Mouse (Mus musculus) erythroblast, embryonic 14.5 days (primary cell): Measurements from ENCODE around the gene Map3k9. TPM values are rescaled to one million over a fixed set of nuclear protein-coding genes. Genes with fewer than 3 reads are reported as not detected.

ENCODE experiments used
- H3K27me3 ChIP-seq: 2 replicates; pipeline ENCODE4 v1.6.1; 2012; ENCODE audit warnings: inconsistent platforms; ENCODE audit not compliant: control insufficient read depth
- H3K36me3 ChIP-seq: 2 replicates; pipeline ENCODE4 v1.6.1; 2012; ENCODE audit warnings: mild to moderate bottlenecking, inconsistent platforms; ENCODE audit not compliant: control insufficient read depth
- H3K4me1 ChIP-seq: 2 replicates; pipeline ENCODE4 v1.6.1; 2012; ENCODE audit warnings: inconsistent platforms; ENCODE audit not compliant: control insufficient read depth
- H3K4me3 ChIP-seq: replicated peaks from 2 replicates; pipeline ENCODE3; 2012; ENCODE audit warnings: moderate library complexity, mild to moderate bottlenecking, inconsistent platforms
- H3K9me3 ChIP-seq: 2 replicates; pipeline ENCODE4 v1.6.1; 2012; ENCODE audit warnings: low read length, inconsistent platforms, mixed read lengths; ENCODE audit not compliant: control insufficient read depth
- GATA1 ChIP-seq: IDR thresholded peaks from 2 replicates; pipeline ENCODE4 v1.6.1; 2012; ENCODE audit warnings: low read length, inconsistent platforms, mixed read lengths
- TAL1 ChIP-seq: IDR thresholded peaks from 3 replicates; pipeline ENCODE4 v1.6.1; 2012; ENCODE audit warnings: low read length, inconsistent platforms, mixed read lengths
- polyA plus RNA-seq: library from polyadenylated mRNA; stranded (reverse); fragments of >175 nt; gene quantifications from 2 replicates; pipeline ENCODE4 v1.2.3, GENCODE M21; 2012

Gene Map3k9
- polyA plus RNA-seq, 1 experiment: not detected

GRCm38 (mm10) chr12:81691177-81691730 lies 89.7 kb downstream of the Map3k9 start:
- no peaks in the 10 kb centered on the region for H3K36me3 ChIP-seq
- H3K4me1 ChIP-seq: no peaks in the 10 kb centered on the region
- TF ChIP-seq TAL1 (no peak), GATA1 (no peak)
- H3K9me3 ChIP-seq: no peaks in the 10 kb centered on the region
- no peaks in the 10 kb centered on the region for H3K27me3 ChIP-seq
- H3K4me3 ChIP-seq: no peak overlapping the region

GRCm38 (mm10) chr12:81690751-81691150 lies 90.2 kb downstream of the Map3k9 start:
- TF ChIP-seq TAL1: no peak
- no peak for TF ChIP-seq GATA1
- no peaks in the 10 kb centered on the region for H3K27me3 ChIP-seq

GRCm38 (mm10) chr12:81690111-81690510 lies 90.9 kb downstream of the Map3k9 start:
- TF ChIP-seq TAL1: no peak
- no peak for TF ChIP-seq GATA1
- Histone ChIP-seq H3K36me3 (no peaks in the 10 kb centered on the region), H3K4me3 (no peak overlapping the region), H3K9me3 (no peaks in the 10 kb centered on the region), H3K27me3 (no peaks in the 10 kb centered on the region), H3K4me1 (no peaks in the 10 kb centered on the region)

More at GRCm38 (mm10) chr12:81690751-81691150, 90.2 kb downstream of the Map3k9 start:
- H3K4me1 ChIP-seq: no peaks in the 10 kb centered on the region
- H3K36me3 ChIP-seq: no peaks in the 10 kb centered on the region
- H3K9me3 ChIP-seq: no peaks in the 10 kb centered on the region
- no peak overlapping the region for H3K4me3 ChIP-seq

GRCm38 (mm10) chr12:81689505-81690056 lies 91.4 kb downstream of the Map3k9 start:
- no peaks in the 10 kb centered on the region for H3K27me3 ChIP-seq
- H3K4me3 ChIP-seq: no peak overlapping the region
- H3K4me1 ChIP-seq: no peaks in the 10 kb centered on the region
- no peaks in the 10 kb centered on the region for H3K9me3 ChIP-seq
- no peaks in the 10 kb centered on the region for H3K36me3 ChIP-seq
- no peak for TF ChIP-seq TAL1
- TF ChIP-seq GATA1: no peak

GRCm38 (mm10) chr12:81688537-81688936 lies 92.4 kb downstream of the Map3k9 start:
- Histone ChIP-seq H3K9me3 (no peaks in the 10 kb centered on the region), H3K4me1 (no peaks in the 10 kb centered on the region), H3K27me3 (no peaks in the 10 kb centered on the region), H3K4me3 (no peak overlapping the region), H3K36me3 (no peaks in the 10 kb centered on the region)
- no peak for TF ChIP-seq GATA1
- no peak for TF ChIP-seq TAL1

GRCm38 (mm10) chr12:81687873-81688272 lies 93.1 kb downstream of the Map3k9 start:
- Histone ChIP-seq H3K9me3 (no peaks in the 10 kb centered on the region), H3K27me3 (no peaks in the 10 kb centered on the region), H3K36me3 (no peaks in the 10 kb centered on the region), H3K4me3 (no peak overlapping the region), H3K4me1 (no peaks in the 10 kb centered on the region)
- no peak for TF ChIP-seq GATA1
- TF ChIP-seq TAL1: no peak

- no peaks in the 10 kb centered on the region for H3K4me1 ChIP-seq
- no peak overlapping the region for H3K4me3 ChIP-seq
- H3K36me3 ChIP-seq: no peaks in the 10 kb centered on the region
- TF ChIP-seq TAL1 (no peak), GATA1 (no peak)
- no peaks in the 10 kb centered on the region for H3K27me3 ChIP-seq
- no peaks in the 10 kb centered on the region for H3K9me3 ChIP-seq
Observed at GRCm38 (mm10) chr12:81686406-81687117, 94.4 kb downstream of the Map3k9 start.

- no peaks in the 10 kb centered on the region for H3K27me3 ChIP-seq
- no peaks in the 10 kb centered on the region for H3K36me3 ChIP-seq
- H3K4me1 ChIP-seq: no peaks in the 10 kb centered on the region
- no peaks in the 10 kb centered on the region for H3K9me3 ChIP-seq
- no peak for TF ChIP-seq TAL1
- no peak for TF ChIP-seq GATA1
- H3K4me3 ChIP-seq: no peak overlapping the region
Observed at GRCm38 (mm10) chr12:81685981-81686380, 95.0 kb downstream of the Map3k9 start.

- no peaks in the 10 kb centered on the region for H3K9me3 ChIP-seq
- TF ChIP-seq TAL1 (no peak), GATA1 (no peak)
- no peaks in the 10 kb centered on the region for H3K27me3 ChIP-seq
- no peaks in the 10 kb centered on the region for H3K4me1 ChIP-seq
- H3K36me3 ChIP-seq: no peaks in the 10 kb centered on the region
- no peak overlapping the region for H3K4me3 ChIP-seq
Observed at GRCm38 (mm10) chr12:81684096-81684495, 96.9 kb downstream of the Map3k9 start.

- no peaks in the 10 kb centered on the region for H3K9me3 ChIP-seq
- H3K27me3 ChIP-seq: no peaks in the 10 kb centered on the region
- TF ChIP-seq TAL1: no peak
- TF ChIP-seq GATA1: no peak
Observed at GRCm38 (mm10) chr12:81683395-81683794, 97.6 kb downstream of the Map3k9 start.

More at GRCm38 (mm10) chr12:81683395-81683794, 97.6 kb downstream of the Map3k9 start:
- no peak overlapping the region for H3K4me3 ChIP-seq
- no peaks in the 10 kb centered on the region for H3K4me1 ChIP-seq
- H3K36me3 ChIP-seq: no peaks in the 10 kb centered on the region
